Mouse (Mus musculus) bone marrow macrophage, adult 2 months (primary cell): ENCODE measurements around the gene Lhfpl2. TPM values are rescaled to one million over a fixed set of nuclear protein-coding genes. Genes with fewer than 3 reads are reported as not detected.

ENCODE experiments used
- H3K27ac ChIP-seq: 2 replicates; pipeline ENCODE4 v1.5.1; 2012; ENCODE audit warnings: low read depth, low read length; ENCODE audit not compliant: insufficient read depth
- H3K4me1 ChIP-seq: 2 replicates; pipeline ENCODE4 v1.6.1; 2012; ENCODE audit warnings: low read length; ENCODE audit not compliant: control insufficient read depth, insufficient read depth
- H3K4me3 ChIP-seq: 2 replicates; pipeline ENCODE4 v1.5.1; 2012; ENCODE audit warnings: mild to moderate bottlenecking, low read length, moderate library complexity; ENCODE audit not compliant: insufficient read depth
- CTCF ChIP-seq: IDR thresholded peaks from 2 replicates; pipeline ENCODE4 v1.5.1; 2012; ENCODE audit warnings: low read depth, mild to moderate bottlenecking, low read length, moderate library complexity
- POLR2A ChIP-seq: IDR thresholded peaks from 2 replicates; pipeline ENCODE4 v1.6.1; 2012; ENCODE audit warnings: mild to moderate bottlenecking, low read depth, low read length, borderline replicate concordance
- polyA plus RNA-seq: library from polyadenylated mRNA; stranded (reverse); fragments of >200 nt; gene quantifications from 2 replicates; pipeline ENCODE4 v1.2.4, GENCODE M21; 2012; ENCODE audit not compliant: missing spikeins, insufficient read depth, insufficient read length

Gene Lhfpl2
- polyA plus RNA-seq, 1 experiment: 54.7 TPM

- TF ChIP-seq POLR2A (no peak), CTCF (no peak)
- H3K27ac ChIP-seq: no peak overlapping the region
- no peak overlapping the region for H3K4me3 ChIP-seq
- H3K4me1 ChIP-seq: peaks cover 48% of the 10 kb centered on the region
Observed at GRCm38 (mm10) chr13:94066626-94067275, 9.2 kb downstream of the Lhfpl2 start.

GRCm38 (mm10) chr13:94068308-94068707 is 10.7 kb downstream of the Lhfpl2 start:
- Histone ChIP-seq H3K4me3 (no peak overlapping the region), H3K4me1 (peaks cover 42% of the 10 kb centered on the region), H3K27ac (no peak overlapping the region)
- TF ChIP-seq CTCF: no peak
- no peak for TF ChIP-seq POLR2A

- peaks cover 30% of the 10 kb centered on the region for H3K4me1 ChIP-seq
- TF ChIP-seq POLR2A: no peak
- no peak for TF ChIP-seq CTCF
- H3K27ac ChIP-seq: no peak overlapping the region
- no peak overlapping the region for H3K4me3 ChIP-seq
Observed at GRCm38 (mm10) chr13:94069421-94070307, 12.1 kb downstream of the Lhfpl2 start.

GRCm38 (mm10) chr13:94070308-94070619 is 12.7 kb downstream of the Lhfpl2 start:
- H3K4me1 ChIP-seq: peaks cover 26% of the 10 kb centered on the region

GRCm38 (mm10) chr13:94070927-94071326 is 13.3 kb downstream of the Lhfpl2 start:
- Histone ChIP-seq H3K27ac (no peak overlapping the region), H3K4me1 (peaks cover 19% of the 10 kb centered on the region), H3K4me3 (no peak overlapping the region)
- TF ChIP-seq POLR2A (no peak), CTCF (no peak)

More at GRCm38 (mm10) chr13:94070308-94070619, 12.7 kb downstream of the Lhfpl2 start:
- no peak overlapping the region for H3K4me3 ChIP-seq
- no peak overlapping the region for H3K27ac ChIP-seq
- TF ChIP-seq CTCF (no peak), POLR2A (no peak)

GRCm38 (mm10) chr13:94073046-94073715 is 15.6 kb downstream of the Lhfpl2 start:
- no peak overlapping the region for H3K27ac ChIP-seq

GRCm38 (mm10) chr13:94073716-94074115 is 16.1 kb downstream of the Lhfpl2 start:
- Histone ChIP-seq H3K4me3 (no peak overlapping the region), H3K27ac (no peak overlapping the region), H3K4me1 (peaks cover 5% of the 10 kb centered on the region)
- TF ChIP-seq CTCF (no peak), POLR2A (no peak)

More at GRCm38 (mm10) chr13:94073046-94073715, 15.6 kb downstream of the Lhfpl2 start:
- peaks cover 11% of the 10 kb centered on the region for H3K4me1 ChIP-seq
- H3K4me3 ChIP-seq: no peak overlapping the region
- TF ChIP-seq POLR2A: no peak
- no peak for TF ChIP-seq CTCF

- no peak for TF ChIP-seq POLR2A
Observed at GRCm38 (mm10) chr13:94075181-94075580, 17.6 kb downstream of the Lhfpl2 start.

GRCm38 (mm10) chr13:94077136-94078018 is 19.8 kb downstream of the Lhfpl2 start:
- Histone ChIP-seq H3K27ac (no peak overlapping the region), H3K4me3 (no peak overlapping the region), H3K4me1 (no peaks in the 10 kb centered on the region)
- TF ChIP-seq POLR2A (no peak), CTCF (no peak)

More at GRCm38 (mm10) chr13:94075181-94075580, 17.6 kb downstream of the Lhfpl2 start:
- Histone ChIP-seq H3K4me3 (no peak overlapping the region), H3K27ac (no peak overlapping the region), H3K4me1 (no peaks in the 10 kb centered on the region)
